Mouse (Mus musculus) lung, postnatal 10 days (tissue): ENCODE results near the gene Alg3.

Experiments used
- DNase-seq: peaks from one replicate; pipeline ENCODE4 v3.0.0; 2021

Gene Alg3

DNA sequence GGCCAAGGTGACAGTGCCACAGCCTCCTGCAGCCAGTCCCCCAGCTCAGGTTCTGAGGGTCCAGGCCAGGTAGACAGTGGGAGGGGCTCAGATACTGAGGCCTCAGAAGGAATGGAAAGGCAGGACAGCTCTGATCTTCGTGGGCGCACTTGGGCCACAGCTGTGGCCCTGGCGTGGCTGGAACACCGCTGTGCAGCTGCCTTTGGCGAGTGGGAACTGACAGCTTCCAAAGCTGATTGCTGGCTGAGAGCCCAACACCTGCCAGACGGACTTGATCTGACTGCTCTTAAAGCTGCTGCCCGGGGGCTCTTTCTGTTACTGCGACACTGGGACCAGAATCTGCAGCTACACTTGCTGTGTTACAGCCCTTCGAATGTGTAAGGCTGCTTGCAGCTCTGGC, 6.8 kb downstream of the Alg3 start:
- DNase-seq: no peak

DNA sequence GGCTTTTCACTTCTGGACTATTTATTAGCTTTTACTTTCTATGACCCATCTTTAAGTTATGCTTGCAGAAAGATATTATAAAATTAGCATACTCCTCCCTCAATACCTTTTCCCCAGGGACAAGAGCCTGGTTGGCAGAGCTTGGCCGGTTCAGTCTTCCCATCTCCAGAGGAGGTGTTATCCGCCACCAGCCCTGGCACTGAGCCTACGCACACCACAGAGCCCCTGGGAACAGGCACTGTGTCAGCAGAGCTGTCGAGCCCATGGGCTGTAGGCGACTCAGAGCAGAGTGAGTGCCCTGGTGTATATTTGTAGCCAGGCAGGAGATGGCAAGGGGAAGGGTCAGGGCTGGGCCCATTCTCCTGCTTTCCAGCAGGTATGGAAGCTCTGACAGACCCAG, 11.0 kb downstream of the Alg3 start:
- no peak for DNase-seq

DNA sequence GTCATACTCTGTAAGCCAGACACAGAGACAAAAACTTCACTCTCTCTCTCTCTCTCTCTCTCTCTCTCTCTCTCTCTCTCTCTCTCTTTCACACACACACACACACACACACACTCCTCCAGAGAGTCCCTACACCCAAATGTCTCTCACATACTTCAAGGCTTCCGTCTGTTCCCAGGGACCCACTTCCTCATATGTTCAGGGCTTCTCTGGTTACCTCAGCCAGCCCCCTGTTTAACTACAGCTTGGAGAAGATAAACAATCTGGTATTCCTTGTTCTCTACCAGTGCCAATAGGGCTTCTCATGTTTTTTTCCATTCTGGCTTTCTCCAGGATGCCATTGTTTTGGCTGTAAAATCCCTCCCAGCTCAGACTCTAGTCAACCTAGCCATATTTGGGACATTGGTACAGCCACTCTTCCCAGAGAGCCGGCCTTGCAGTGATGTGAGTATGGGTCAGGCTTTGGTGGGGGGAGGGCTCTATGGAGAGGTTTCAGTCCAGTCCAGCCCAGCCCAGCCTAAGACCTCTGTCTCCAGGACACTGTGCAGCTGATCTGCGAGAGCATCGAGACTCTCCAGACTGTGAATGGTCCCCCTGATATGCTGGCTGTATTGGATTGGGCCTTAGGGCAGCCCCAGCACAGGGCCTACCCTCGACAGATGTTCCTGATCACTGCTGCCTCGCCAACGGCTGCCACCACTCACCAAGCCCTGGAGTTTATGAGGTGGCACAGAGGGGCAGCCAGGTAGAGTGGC, 14.7 kb downstream of the Alg3 start:
- DNase-seq: no peak

DNA sequence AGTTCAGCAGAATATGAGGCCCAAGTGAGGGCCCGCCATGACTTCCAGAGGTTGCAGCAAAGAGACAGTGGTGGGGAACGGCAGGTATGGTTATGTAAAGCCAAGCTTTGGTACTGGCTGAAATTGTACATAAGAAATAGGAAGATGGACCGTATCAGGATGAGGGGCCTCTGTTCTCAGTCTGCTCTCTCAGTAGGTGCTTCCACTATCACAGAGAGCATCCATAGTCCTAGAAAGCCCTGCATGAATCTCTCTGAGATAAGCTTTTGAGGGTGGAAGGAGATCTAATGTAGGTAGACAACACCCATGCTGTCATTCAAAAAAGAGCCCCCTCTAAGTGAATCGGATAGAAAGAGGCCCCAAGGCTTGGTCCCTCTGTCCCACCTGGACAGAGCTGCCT, 15.8 kb downstream of the Alg3 start:
- no peak for DNase-seq

DNA sequence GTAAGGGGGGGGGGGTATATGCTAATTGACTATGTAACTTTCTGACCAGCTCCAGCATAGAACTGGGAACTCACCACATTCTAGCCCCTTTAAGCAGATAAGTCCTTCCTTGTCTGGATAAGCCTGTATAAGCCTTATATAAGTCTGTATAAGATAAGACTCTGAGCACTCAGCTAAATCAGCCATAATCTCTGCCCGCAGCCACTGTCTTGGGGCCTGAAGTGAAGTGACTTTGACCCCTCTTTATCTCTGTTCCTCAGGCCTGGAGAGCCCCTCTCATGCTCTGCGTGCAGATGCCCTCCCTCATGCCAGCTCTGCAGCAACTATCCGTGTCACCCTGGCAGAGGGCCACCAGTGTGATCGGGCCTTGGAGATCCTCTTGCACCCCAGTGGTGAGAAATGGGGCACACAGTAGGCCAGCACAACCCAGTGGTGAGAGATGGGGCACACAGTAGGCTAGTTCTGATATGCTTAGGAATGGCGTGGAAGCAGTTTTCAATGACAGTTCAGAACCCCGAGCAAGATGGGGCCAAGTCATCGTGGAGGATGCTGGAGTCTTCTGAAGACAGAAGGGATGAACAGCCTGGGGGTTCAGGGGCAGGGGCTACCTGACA, 16.4 kb downstream of the Alg3 start:
- no peak for DNase-seq

DNA sequence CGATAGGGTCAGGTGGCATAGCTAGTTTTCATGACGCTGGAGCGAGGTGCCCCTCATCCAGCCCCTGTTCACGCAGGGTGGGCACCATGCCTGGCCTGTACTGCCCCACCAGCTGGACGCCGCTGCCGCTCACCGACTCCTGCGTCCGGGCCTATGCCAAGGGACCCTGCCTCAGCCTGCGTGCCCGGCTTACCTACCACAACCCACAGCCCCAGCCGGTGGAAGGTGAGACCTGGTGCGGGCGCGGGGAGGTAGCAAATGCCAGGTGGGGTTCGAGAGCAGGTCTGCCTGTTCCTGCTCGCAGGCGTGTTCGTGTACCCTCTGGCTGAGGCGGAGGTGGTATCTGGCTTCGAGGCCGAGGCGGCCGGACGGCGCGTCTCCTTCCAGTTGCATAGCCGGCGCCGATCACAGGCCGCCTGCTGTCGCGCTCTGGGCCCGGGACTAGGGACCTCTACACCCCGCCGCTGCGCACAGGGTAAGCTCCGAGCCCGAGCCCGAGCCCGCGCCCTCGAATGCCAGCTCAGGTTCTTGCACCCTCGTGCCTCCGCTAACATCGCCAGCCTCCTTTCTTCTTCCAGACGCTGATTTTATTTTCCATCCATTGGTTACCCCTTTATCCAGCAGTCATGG, 20.3 kb downstream of the Alg3 start:
- no peak for DNase-seq

DNA sequence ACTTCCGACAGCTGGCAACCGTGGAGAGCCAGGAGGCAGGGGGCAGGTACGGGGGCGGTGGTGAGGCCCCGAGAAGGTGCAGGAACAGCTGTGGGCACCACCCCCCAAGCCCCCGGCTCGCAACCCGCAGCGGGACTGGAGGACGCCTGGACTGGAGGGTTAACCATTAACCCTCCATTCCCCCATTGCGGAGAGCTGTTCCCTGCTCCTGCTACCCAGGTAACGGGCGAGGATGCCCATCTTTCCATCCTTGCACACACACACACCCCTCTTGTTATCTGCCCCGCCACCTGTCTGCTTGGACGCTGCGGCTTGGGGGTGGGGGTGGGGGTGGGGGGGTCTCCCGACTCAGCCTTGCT, 20.9 kb downstream of the Alg3 start:
- no peak for DNase-seq

DNA sequence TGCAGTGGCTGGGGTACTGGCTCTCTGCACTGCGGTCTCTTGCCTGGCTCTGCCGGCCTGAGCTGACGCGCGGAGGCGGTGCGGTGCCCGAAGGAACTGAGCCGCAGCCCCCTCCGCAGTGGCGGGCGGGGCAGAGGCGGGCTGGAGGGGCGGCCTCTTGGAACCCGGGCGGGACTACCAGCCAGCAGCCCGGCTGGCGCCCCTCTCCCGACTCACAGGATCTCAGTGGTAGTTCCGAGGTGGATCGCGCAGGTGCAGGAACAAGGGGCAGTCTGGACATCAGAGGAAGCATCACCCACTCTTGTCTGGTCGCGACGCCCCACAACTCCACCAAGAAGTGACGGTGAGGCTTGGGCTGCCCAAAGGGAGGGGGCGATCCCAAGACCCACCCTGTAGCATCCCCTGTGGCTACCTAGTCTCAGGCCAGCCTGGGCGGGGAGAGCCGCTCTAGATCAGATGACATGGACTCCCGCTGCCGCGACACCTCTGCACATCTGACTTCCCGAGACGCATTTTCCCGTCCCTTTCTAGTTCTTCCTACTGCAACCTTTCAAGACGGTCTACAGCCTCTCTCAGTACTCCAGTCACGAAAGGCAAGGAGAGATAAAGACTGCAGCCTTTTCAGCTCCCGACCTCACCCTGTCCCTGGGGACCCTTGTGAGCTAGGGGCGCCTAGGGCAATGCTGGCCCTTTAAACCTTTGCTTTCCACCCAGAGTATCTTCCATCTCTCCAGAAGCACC, 21.4 kb downstream of the Alg3 start:
- no peak for DNase-seq

DNA sequence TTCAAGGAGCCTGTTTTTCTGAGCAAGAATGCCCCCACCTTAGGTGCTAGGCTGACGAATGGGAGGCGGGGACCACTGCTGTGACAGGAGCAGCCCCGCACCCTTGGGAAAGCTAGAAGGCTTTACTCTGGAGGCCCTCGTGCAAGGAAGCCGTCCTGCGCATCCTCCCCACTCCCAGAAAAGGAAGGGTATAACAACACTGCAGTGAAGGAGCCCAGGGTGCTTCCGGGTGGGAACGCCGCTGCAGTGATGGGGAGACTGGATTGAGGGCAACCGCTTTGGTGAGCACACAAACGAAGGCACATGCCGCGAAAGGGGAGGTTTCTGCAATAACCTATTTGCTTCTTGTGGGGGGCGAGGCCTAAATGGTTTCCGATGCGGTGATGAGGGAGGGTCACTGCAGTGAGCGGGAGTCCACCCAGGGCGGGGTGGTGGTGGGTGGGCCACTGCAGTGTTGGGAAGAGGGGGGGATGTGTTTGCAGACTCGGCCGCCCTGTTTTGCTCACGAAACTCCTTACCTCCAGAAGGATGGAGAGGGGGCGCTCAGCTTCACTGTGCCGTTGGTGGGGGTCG, 22.1 kb downstream of the Alg3 start, which contains the start of gene Vwa5b2:
TSS of gene Vwa5b2 (plus strand) at position 106 of the 573 bp plus-strand sequence.
- no peak for DNase-seq

DNA sequence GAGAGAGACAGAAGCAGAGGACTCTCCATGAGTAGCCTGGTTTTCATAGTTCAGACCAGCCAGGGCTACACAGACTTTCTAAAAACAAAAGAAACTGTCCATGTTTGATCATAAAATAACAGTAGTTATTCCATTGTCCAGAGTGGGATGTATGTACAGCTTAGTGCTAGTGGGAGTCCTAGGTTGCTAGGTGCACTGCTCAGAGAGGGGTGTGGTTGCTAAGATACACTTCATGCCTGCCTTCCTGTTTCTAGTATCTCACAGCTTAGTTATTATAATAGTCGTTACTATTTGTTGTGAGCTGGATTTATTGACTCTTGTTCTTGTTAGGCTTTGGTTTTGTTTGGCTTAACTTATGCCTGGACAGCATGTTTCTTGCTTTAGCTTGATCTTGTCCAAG, 46.5 kb downstream of the Alg3 start:
- DNase-seq: no peak

DNA sequence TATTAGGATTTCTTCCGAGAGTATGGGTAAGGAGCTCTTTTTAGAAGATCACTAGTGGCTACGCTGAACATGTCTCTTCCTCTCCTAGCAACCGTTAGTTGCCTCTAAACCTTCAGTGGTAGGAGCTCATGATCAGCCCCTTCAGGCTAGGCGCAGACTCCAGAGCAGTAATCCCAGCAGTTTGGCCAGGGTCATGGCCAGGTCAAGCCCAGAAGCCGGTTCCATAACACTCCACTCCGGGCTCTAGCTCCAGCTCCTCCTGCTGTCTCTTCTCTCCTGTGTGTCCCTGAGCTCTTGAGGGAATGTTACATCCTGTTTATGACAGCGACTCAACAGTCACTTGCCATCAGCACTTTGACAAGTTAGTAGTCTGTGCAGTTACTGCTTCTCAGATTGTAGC, 54.2 kb downstream of the Alg3 start:
- no peak for DNase-seq
